Mouse (Mus musculus) myocyte (in vitro differentiated cells): ENCODE measurements around the gene Stat6. TPM values are rescaled to one million over a fixed set of nuclear protein-coding genes. Genes with fewer than 3 reads are reported as not detected.

Experiments
- H3K27me3 ChIP-seq: one replicate; pipeline ENCODE4 v1.6.1; 2011; ENCODE audit not compliant: control insufficient read depth, insufficient read depth, insufficient read length
- H3K36me3 ChIP-seq: one replicate; pipeline ENCODE4 v1.6.1; 2011; ENCODE audit not compliant: control insufficient read depth, insufficient read depth
- H3K4me2 ChIP-seq: one replicate; pipeline ENCODE4 v1.6.1; 2011; ENCODE audit warnings: low read depth, control low read depth
- H3K4me3 ChIP-seq: one replicate; pipeline ENCODE4 v1.5.1; 2011; ENCODE audit warnings: mild to moderate bottlenecking, control low read depth, moderate library complexity
- H3K79me2 ChIP-seq: one replicate; pipeline ENCODE4 v1.6.1; 2011; ENCODE audit not compliant: control insufficient read depth, insufficient read depth
- H3ac ChIP-seq: one replicate; pipeline ENCODE4 v1.6.1; 2011; ENCODE audit not compliant: control insufficient read depth, insufficient read length
- CEBPB ChIP-seq: IDR thresholded peaks from 2 replicates; pipeline ENCODE4 v1.6.1; 2011; ENCODE audit warnings: mild to moderate bottlenecking, moderate library complexity; ENCODE audit not compliant: poor library complexity, insufficient read depth, severe bottlenecking
- E2F4 ChIP-seq: IDR thresholded peaks from one replicate; pipeline ENCODE4 v1.6.1; 2011; ENCODE audit warnings: mild to moderate bottlenecking, control low read depth, moderate library complexity; ENCODE audit not compliant: insufficient read depth
- MAX ChIP-seq: IDR thresholded peaks from one replicate; pipeline ENCODE4 v1.6.1; 2011; ENCODE audit warnings: low read depth, mild to moderate bottlenecking, control low read depth
- MYOD1 ChIP-seq, 3 experiments: IDR thresholded peaks; one replicate each; pipeline ENCODE4 v1.6.1; 2011; ENCODE audit warnings: control low read depth in 2 of 3, low read depth in 2 of 3, mild to moderate bottlenecking in 2 of 3, moderate library complexity in 1 of 3; ENCODE audit not compliant: insufficient read length in 2 of 3, control insufficient read depth in 1 of 3
- MYOG ChIP-seq, 3 experiments: IDR thresholded peaks; one replicate each; pipeline ENCODE4 v1.6.1; 2011; ENCODE audit warnings: control low read depth in 2 of 3, low read depth in 2 of 3, mild to moderate bottlenecking in 2 of 3; ENCODE audit not compliant: insufficient read length in 2 of 3, control insufficient read depth in 1 of 3, insufficient read depth in 1 of 3
- POLR2A ChIP-seq: IDR thresholded peaks from one replicate; pipeline ENCODE4 v1.6.1; 2011; ENCODE audit warnings: low read depth, mild to moderate bottlenecking, control low read depth, moderate library complexity; ENCODE audit not compliant: insufficient read length
- POLR2AphosphoS2 ChIP-seq: IDR thresholded peaks from one replicate; pipeline ENCODE4 v1.6.1; 2011; ENCODE audit warnings: low read depth, control low read depth; ENCODE audit not compliant: insufficient read length
- REST ChIP-seq: IDR thresholded peaks from one replicate; pipeline ENCODE4 v1.6.1; 2011; ENCODE audit warnings: mild to moderate bottlenecking, control low read depth, moderate library complexity; ENCODE audit not compliant: insufficient read depth, insufficient read length
- SRF ChIP-seq: IDR thresholded peaks from one replicate; pipeline ENCODE4 v1.6.1; 2011; ENCODE audit warnings: low read depth; ENCODE audit not compliant: control insufficient read depth, insufficient read length
- TCF12 ChIP-seq: IDR thresholded peaks from one replicate; pipeline ENCODE4 v1.6.1; 2011; ENCODE audit warnings: mild to moderate bottlenecking, control low read depth; ENCODE audit not compliant: poor library complexity, insufficient read depth, severe bottlenecking
- TCF3 ChIP-seq: IDR thresholded peaks from one replicate; pipeline ENCODE4 v1.6.1; 2011; ENCODE audit warnings: low read depth, control low read depth; ENCODE audit not compliant: insufficient read length
- USF1 ChIP-seq: IDR thresholded peaks from one replicate; pipeline ENCODE4 v1.6.1; 2011; ENCODE audit warnings: low read depth, mild to moderate bottlenecking, control low read depth, moderate library complexity
- polyA plus RNA-seq: library from polyadenylated mRNA; unstranded; fragments of >200 nt; fragmentation: generic; extraction: Trizol; gene quantifications from one replicate; pipeline ENCODE4 v1.2.1, GENCODE M21; 2012; ENCODE audit warnings: missing spikeins

Stat6 gene
- polyA plus RNA-seq, 1 experiment = 0.26 TPM

DNA sequence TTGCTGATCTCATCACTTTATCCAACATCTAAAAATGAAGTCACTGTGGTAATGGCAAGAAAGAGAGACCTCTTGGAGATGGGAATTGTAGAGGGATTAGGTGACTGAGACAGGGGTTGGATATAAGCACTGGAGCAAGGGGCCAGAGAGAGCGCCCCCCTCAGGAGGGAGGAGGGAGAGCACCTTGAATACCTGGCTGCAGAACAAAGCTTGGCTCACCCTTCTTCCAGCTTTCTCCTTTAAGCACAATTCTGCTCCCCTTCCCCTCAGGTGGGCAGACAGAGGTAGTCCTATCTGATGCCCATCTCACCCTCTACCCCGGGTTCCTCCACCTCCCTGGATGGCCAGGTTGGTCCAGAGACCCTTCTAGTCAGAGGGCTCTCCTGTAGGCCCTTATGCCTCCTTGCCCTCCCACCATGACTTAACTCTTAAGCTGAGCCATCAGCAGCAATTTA, 62.0 kb downstream of the Stat6 start, which contains the start of gene Myo1a:
Myo1a (plus strand) TSS at position 405 of the 455 bp plus-strand sequence.
- Histone ChIP-seq H3ac (no peak within 1 kb of the TSS), H3K4me2 (no peak within 1 kb of the TSS), H3K36me3 (no peaks in the 10 kb centered on the region), H3K27me3 (no peaks in the 10 kb centered on the region), H3K79me2 (no peaks in the 10 kb centered on the region), H3K4me3 (no peak within 1 kb of the TSS)
- TF ChIP-seq MYOG (IDR thresholded peaks at IDR 0.05; ENCODE audit: control insufficient read depth in 1 of 3, insufficient read depth in 1 of 3, insufficient read length in 2 of 3, low read depth in 2 of 3) (no peak), SRF (no peak), USF1 (no peak), TCF3 (no peak), MYOD1 (IDR thresholded peaks at IDR 0.05; ENCODE audit: control insufficient read depth in 1 of 3, insufficient read length in 2 of 3, low read depth in 2 of 3) (no peak), MAX (no peak), CEBPB (no peak), E2F4 (no peak), POLR2A (no peak), TCF12 (no peak)

DNA sequence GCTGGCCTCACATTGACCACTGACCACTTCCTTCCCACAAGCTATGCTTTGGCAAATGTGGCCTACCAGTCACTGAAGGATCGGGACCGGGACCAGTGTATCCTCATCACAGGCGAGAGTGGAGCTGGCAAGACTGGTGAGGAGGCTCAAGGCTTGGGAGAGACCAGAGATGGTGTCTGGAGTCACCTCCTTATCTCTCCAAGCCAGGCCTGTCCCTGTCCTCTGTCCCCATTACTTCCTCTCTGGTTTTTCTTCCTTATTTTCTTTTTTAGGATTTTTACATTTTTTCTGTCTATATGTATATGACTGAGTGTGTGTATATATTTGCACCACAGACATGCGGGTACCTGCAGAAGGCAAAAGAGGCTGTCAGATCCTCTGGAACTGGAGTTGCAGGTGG, 63.0 kb downstream of the Stat6 start:
- Histone ChIP-seq H3ac (no peak overlapping the region), H3K27me3 (no peaks in the 10 kb centered on the region), H3K36me3 (no peaks in the 10 kb centered on the region), H3K4me3 (no peak overlapping the region), H3K4me2 (no peak overlapping the region), H3K79me2 (no peaks in the 10 kb centered on the region)
- TF ChIP-seq CEBPB (no peak), E2F4 (no peak), POLR2A (no peak), TCF12 (no peak), MYOG (IDR thresholded peaks at IDR 0.05; ENCODE audit: control insufficient read depth in 1 of 3, insufficient read depth in 1 of 3, insufficient read length in 2 of 3, low read depth in 2 of 3) (no peak), SRF (no peak), USF1 (no peak), TCF3 (no peak), REST (no peak), MAX (no peak)

DNA sequence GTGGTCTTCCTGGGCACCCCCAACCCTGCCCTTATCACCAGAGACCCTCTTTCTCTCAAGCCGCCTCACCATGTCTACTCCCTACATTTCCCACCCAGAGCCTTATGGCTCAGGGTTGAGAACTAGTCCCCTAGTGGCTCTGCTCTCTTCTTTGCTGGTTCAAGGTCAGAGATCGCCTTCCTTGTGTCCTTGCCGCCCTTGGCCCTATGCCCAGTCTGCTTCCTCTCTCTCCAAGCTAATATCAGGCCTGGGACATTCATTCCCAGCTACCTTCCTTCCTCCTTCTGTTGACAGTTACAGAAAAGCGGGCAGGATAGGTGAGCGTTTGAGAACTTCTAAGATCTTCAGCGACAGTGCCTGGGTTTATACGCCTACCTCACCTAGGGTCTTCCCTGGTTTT, 64.9 kb downstream of the Stat6 start:
- H3ac ChIP-seq = no peak overlapping the region
- no peaks in the 10 kb centered on the region for H3K36me3 ChIP-seq
- TF ChIP-seq USF1 (no peak), POLR2AphosphoS2 (no peak), CEBPB (no peak), MYOD1 (IDR thresholded peaks at IDR 0.05; ENCODE audit: control insufficient read depth in 1 of 3, insufficient read length in 2 of 3, low read depth in 2 of 3) (no peak), MYOG (IDR thresholded peaks at IDR 0.05; ENCODE audit: control insufficient read depth in 1 of 3, insufficient read depth in 1 of 3, insufficient read length in 2 of 3, low read depth in 2 of 3) (no peak), POLR2A (no peak), E2F4 (no peak), TCF12 (no peak), REST (no peak), MAX (no peak), TCF3 (no peak), SRF (no peak)
- no peak overlapping the region for H3K4me3 ChIP-seq
- no peak overlapping the region for H3K4me2 ChIP-seq
- H3K27me3 ChIP-seq = no peaks in the 10 kb centered on the region
- no peaks in the 10 kb centered on the region for H3K79me2 ChIP-seq

DNA sequence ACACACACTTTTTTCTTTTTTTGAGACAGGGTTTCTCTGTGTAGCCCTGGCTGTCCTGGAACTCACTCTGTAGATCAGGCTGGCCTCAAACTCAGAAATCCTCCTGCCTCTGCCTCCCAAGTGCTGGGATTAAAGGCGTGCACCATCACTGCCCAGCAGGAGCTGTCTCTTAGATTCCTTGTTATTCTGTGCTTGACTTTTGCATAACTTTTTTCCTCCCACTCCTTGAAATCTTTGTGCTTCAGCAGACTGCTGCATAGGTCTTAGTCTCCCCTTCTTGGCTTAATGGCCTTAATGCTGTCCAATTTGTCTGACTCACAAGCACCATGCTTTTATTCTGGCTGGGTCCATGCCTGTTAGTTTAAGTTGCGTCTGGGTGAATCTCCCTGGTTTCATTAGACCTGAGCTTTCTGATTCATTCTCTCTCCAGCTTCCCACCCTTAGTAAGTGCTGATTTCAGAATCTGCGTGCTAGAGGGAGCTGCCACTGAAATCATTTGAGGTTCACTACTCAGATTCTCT, 66.1 kb downstream of the Stat6 start:
- Histone ChIP-seq H3K27me3 (no peaks in the 10 kb centered on the region), H3K79me2 (no peaks in the 10 kb centered on the region)
- no peak for TF ChIP-seq MYOD1 (IDR thresholded peaks at IDR 0.05; ENCODE audit: control insufficient read depth in 1 of 3, insufficient read length in 2 of 3, low read depth in 2 of 3)
- TF ChIP-seq POLR2AphosphoS2 = no peak
- TF ChIP-seq TCF3 = no peak
- TF ChIP-seq E2F4 = no peak
- TF ChIP-seq MYOG (IDR thresholded peaks at IDR 0.05; ENCODE audit: control insufficient read depth in 1 of 3, insufficient read depth in 1 of 3, insufficient read length in 2 of 3, low read depth in 2 of 3) = no peak
- TF ChIP-seq POLR2A = no peak
- no peak for TF ChIP-seq SRF
- no peak for TF ChIP-seq CEBPB
- no peak for TF ChIP-seq REST

DNA sequence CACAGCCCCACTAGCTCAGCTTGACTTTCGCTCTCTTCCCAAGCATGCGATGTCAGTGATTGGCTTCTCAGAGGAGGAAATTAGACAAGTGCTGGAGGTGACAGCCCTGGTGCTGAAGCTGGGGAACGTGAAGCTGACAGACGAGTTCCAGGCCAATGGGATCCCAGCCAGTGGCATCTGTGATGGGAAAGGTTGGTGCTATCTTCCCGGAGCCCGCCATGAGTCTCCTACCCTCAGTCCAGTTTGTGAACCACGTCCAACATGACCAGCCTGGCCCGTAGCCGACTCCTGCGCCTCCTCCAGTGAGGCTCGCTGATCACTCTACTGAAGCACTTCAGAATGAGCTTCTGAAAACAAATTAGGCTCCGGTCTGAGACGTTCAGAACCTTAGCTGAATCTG, 67.5 kb downstream of the Stat6 start:
- Histone ChIP-seq H3K4me3 (no peak overlapping the region), H3K79me2 (no peaks in the 10 kb centered on the region), H3K36me3 (no peaks in the 10 kb centered on the region), H3ac (no peak overlapping the region), H3K4me2 (no peak overlapping the region), H3K27me3 (no peaks in the 10 kb centered on the region)
- no peak for TF ChIP-seq MAX
- no peak for TF ChIP-seq POLR2AphosphoS2
- no peak for TF ChIP-seq MYOG (IDR thresholded peaks at IDR 0.05; ENCODE audit: control insufficient read depth in 1 of 3, insufficient read depth in 1 of 3, insufficient read length in 2 of 3, low read depth in 2 of 3)
- TF ChIP-seq REST = no peak
- TF ChIP-seq TCF3 = no peak

More for the DNA sequence above, 66.1 kb downstream of the Stat6 start:
- Histone ChIP-seq H3K36me3 (no peaks in the 10 kb centered on the region), H3K4me3 (no peak overlapping the region), H3K4me2 (no peak overlapping the region), H3ac (no peak overlapping the region)

Other genes starting within 250 kb of the Stat6 start
- 125 TPM for gene Stac3, start 141.3 kb upstream of the Stat6 start, polyA plus RNA-seq
- gene Ndufa4l2, start 128.0 kb upstream of the Stat6 start, polyA plus RNA-seq = 2.9 TPM
- gene Shmt2, start 120.5 kb upstream of the Stat6 start, polyA plus RNA-seq = 535 TPM
- gene Nxph4, start 108.4 kb upstream of the Stat6 start, polyA plus RNA-seq = 3.9 TPM
- 244 TPM for gene Lrp1, start 21.8 kb upstream of the Stat6 start, polyA plus RNA-seq
- gene Nemp1, start 23.9 kb downstream of the Stat6 start, polyA plus RNA-seq = 5.6 TPM
- gene Nab2, start 25.6 kb downstream of the Stat6 start, polyA plus RNA-seq = 68.7 TPM
- gene Myo1a, start 62.2 kb downstream of the Stat6 start, polyA plus RNA-seq = 0.35 TPM
- gene Tac2, start 81.5 kb downstream of the Stat6 start, polyA plus RNA-seq = 0.18 TPM
- gene Zbtb39, start 96.6 kb downstream of the Stat6 start, polyA plus RNA-seq = 3.2 TPM
- gene Gpr182, start 108.7 kb downstream of the Stat6 start, polyA plus RNA-seq = 0.11 TPM
- 0.01 TPM for gene Rdh1, start 116.7 kb downstream of the Stat6 start, polyA plus RNA-seq
- 0.13 TPM for gene Rdh16f1, start 116.8 kb downstream of the Stat6 start, polyA plus RNA-seq
- 0.02 TPM for gene Rdh9, start 133.4 kb downstream of the Stat6 start, polyA plus RNA-seq
- not detected for gene Rdh16, start 158.2 kb downstream of the Stat6 start, polyA plus RNA-seq
- not detected for gene Rdh19, start 206.9 kb downstream of the Stat6 start, polyA plus RNA-seq
- 0.06 TPM for gene Rdh16f2, start 223.5 kb downstream of the Stat6 start, polyA plus RNA-seq
- gene Rdh7, start 245.8 kb downstream of the Stat6 start, polyA plus RNA-seq = not detected